Mouse (Mus musculus): ENCODE data around the gene Nat14. TPM values are rescaled to one million over a fixed set of nuclear protein-coding genes. Genes with fewer than 3 reads are reported as not detected.
A peak's percentile ranks its signal among the peaks of the same experiment; 100 is the strongest.

Gene Nat14
- polyA plus RNA-seq, 1 experiment from 2014 or later = 49.4 TPM

DNA sequence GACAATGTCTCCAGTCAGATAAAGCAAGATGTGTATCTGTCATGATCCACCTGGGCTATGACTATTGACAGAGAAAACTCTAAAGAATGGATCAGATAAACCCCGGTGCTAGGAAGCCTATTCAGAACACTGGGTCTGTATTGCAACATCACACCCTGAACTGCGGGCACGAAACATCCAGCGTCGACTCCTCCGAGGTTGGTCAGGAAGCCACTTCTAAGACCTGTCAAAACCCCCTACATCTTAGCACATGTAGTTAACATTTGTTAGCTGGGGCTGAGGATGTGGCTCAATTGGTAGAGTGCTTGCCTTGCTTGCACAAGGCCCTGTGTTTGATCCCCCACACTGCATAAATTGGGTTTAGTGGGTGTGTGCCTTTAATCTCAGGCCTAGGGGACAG, 26.6 kb downstream of the Nat14 start:
- no peaks in the 10 kb centered on the region for H3K9me3 ChIP-seq (replicated peaks; ENCODE audit: control insufficient read depth, low read length, poor library complexity, severe bottlenecking)
- no peak overlapping the region for H3K4me3 ChIP-seq (ENCODE audit: low read depth, low read length)
- H3K9ac ChIP-seq (ENCODE audit: low read depth, low read length) = no peak overlapping the region
- H3K4me2 ChIP-seq (ENCODE audit: low read length) = no peak overlapping the region
- 80% methylated on average over 6 of the region's 6 CpGs for WGBS
- H3K36me3 ChIP-seq (ENCODE audit: control insufficient read depth, insufficient read depth, low read length) = no peaks in the 10 kb centered on the region
- no peak overlapping the region for H3K27ac ChIP-seq (ENCODE audit: low read length)
- H3K4me1 ChIP-seq (ENCODE audit: control insufficient read depth, insufficient read depth, low read length) = no peaks in the 10 kb centered on the region
- H3K27me3 ChIP-seq (ENCODE audit: control insufficient read depth, insufficient read depth, low read depth, low read length) = no peaks in the 10 kb centered on the region
- ATAC-seq = no peak

DNA sequence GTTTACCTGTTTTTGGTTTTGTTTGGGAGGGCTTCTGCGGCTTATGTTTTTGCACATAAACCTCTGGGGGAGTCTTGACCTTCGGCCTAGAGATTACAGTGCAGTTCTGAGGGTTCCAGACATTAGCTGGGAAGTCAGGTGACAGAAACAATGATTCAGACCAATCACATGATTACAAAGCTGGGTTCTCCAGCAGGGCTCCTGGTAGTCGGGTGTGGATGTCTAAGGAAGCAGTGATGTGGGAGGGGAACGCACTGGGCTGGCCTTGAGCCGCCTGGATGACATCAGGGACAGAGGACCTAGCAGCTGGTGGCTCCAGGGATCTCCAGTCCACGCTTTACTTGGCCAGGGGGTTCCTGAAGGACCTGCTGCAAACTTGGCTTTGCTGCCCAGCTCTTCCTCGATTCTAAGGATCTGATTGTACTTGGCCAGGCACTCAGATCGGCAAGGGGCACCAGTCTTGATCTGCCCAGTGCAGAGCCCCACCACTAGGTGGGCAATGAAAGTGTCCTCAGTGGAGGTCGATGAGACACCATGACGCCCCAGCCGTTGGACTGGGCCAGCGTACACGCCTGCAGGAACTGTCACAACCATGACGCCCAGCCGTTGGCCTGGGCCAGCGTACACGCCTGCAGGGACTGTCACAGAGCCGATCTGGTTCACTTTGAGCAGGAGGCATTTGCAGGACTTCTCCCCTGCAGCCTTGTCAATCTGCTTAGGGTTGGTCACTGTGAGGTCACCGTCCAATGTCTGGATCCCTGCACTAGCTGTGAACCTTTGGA, 28.9 kb downstream of the Nat14 start:
- Histone ChIP-seq H3K4me1 (ENCODE audit: control insufficient read depth, insufficient read depth, low read length) (no peaks in the 10 kb centered on the region), H3K9me3 (replicated peaks; ENCODE audit: control insufficient read depth, low read length, poor library complexity, severe bottlenecking) (no peaks in the 10 kb centered on the region), H3K9ac (ENCODE audit: low read depth, low read length) (no peak overlapping the region), H3K36me3 (ENCODE audit: control insufficient read depth, insufficient read depth, low read length) (no peaks in the 10 kb centered on the region), H3K27ac (ENCODE audit: low read length) (no peak overlapping the region), H3K4me2 (ENCODE audit: low read length) (no peak overlapping the region), H3K27me3 (ENCODE audit: control insufficient read depth, insufficient read depth, low read depth, low read length) (no peaks in the 10 kb centered on the region), H3K4me3 (ENCODE audit: low read depth, low read length) (no peak overlapping the region)
- no peak for ATAC-seq
- WGBS = 88% methylated on average over 19 of the region's 19 CpGs

- no peaks in the 10 kb centered on the region for H3K36me3 ChIP-seq (ENCODE audit: control insufficient read depth, insufficient read depth, low read length)
- 27% methylated on average over 10 of the region's 10 CpGs for WGBS
- H3K4me2 ChIP-seq (ENCODE audit: low read length) = no peak overlapping the region
- H3K9me3 ChIP-seq (replicated peaks; ENCODE audit: control insufficient read depth, low read length, poor library complexity, severe bottlenecking) = no peaks in the 10 kb centered on the region
- H3K9ac ChIP-seq (ENCODE audit: low read depth, low read length) = no peak overlapping the region
- no peak for ATAC-seq
- H3K4me1 ChIP-seq (ENCODE audit: control insufficient read depth, insufficient read depth, low read length) = no peaks in the 10 kb centered on the region
- H3K27ac ChIP-seq (ENCODE audit: low read length) = no peak overlapping the region
- H3K4me3 ChIP-seq (ENCODE audit: low read depth, low read length) = no peak overlapping the region
- H3K27me3 ChIP-seq (ENCODE audit: control insufficient read depth, insufficient read depth, low read depth, low read length) = no peaks in the 10 kb centered on the region
Measured at GRCm38 (mm10) chr7:4953815-4954445, 32.1 kb downstream of the Nat14 start.

DNA sequence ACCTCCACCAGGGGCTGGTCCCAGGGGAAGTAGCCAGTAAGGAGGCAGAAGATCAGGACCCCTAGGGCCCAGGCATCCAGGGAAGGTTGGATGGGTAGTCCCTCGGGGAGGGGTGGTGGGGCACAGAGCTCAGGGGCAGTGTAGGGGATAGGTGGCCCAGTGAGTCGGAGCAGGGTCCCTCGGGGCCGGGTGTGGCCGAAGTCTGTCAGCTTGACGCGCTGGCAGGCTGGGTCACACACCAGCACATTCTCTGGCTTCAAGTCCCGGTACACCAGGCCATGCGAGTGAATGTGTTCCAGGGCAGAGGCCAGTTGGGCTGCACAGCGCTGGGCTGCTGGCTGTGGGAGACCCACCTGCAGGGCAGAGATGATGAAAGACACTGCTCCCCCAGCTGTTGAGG, 35.5 kb downstream of the Nat14 start:
- Histone ChIP-seq H3K27ac (ENCODE audit: low read length) (no peak overlapping the region), H3K4me3 (ENCODE audit: low read depth, low read length) (no peak overlapping the region), H3K4me1 (ENCODE audit: control insufficient read depth, insufficient read depth, low read length) (no peaks in the 10 kb centered on the region), H3K9ac (ENCODE audit: low read depth, low read length) (no peak overlapping the region), H3K36me3 (ENCODE audit: control insufficient read depth, insufficient read depth, low read length) (no peaks in the 10 kb centered on the region), H3K9me3 (replicated peaks; ENCODE audit: control insufficient read depth, low read length, poor library complexity, severe bottlenecking) (no peaks in the 10 kb centered on the region), H3K27me3 (ENCODE audit: control insufficient read depth, insufficient read depth, low read depth, low read length) (no peaks in the 10 kb centered on the region), H3K4me2 (ENCODE audit: low read length) (no peak overlapping the region)
- 88% methylated on average over 10 of the region's 10 CpGs for WGBS
- ATAC-seq = no peak

DNA sequence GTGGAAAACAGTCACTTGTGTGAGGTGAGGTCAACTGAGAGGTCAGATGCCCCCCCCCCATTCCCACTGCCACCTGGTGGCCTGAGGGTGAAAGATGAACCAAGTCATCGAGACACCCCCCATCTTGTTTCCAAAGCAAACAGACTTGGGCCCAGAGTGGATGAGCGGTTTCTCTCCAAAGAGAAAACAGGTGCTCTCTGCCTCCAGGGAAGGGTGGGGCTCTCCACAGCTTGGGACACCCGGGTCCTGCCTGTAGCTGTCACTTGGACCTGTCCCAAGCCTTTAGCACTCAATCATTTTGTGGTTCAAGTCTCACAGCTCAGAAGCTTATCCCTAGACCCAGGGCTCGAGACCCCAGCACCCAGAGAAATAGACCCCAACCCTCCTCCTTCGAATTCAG, 41.7 kb downstream of the Nat14 start:
- no peaks in the 10 kb centered on the region for H3K36me3 ChIP-seq (ENCODE audit: control insufficient read depth, insufficient read depth, low read length)
- no peak overlapping the region for H3K9ac ChIP-seq (ENCODE audit: low read depth, low read length)
- H3K27me3 ChIP-seq (ENCODE audit: control insufficient read depth, insufficient read depth, low read depth, low read length) = no peaks in the 10 kb centered on the region
- no peak overlapping the region for H3K4me3 ChIP-seq (ENCODE audit: low read depth, low read length)
- no peak overlapping the region for H3K4me2 ChIP-seq (ENCODE audit: low read length)
- H3K27ac ChIP-seq (ENCODE audit: low read length) = no peak overlapping the region
- WGBS = 85% methylated on average over 5 of the region's 5 CpGs
- H3K4me1 ChIP-seq (ENCODE audit: control insufficient read depth, insufficient read depth, low read length) = no peaks in the 10 kb centered on the region
- H3K9me3 ChIP-seq (replicated peaks; ENCODE audit: control insufficient read depth, low read length, poor library complexity, severe bottlenecking) = no peaks in the 10 kb centered on the region
- no peak for ATAC-seq

GRCm38 (mm10) chr7:4964272-4964671, 42.4 kb downstream of the Nat14 start, which contains the start of gene Sbk2:
Gene Sbk2, minus strand, starts transcription at chr7:4964406.
- Histone ChIP-seq H3K4me3 (ENCODE audit: low read depth, low read length) (no peak within 1 kb of the TSS), H3K27ac (ENCODE audit: low read length) (no peak within 1 kb of the TSS), H3K9me3 (replicated peaks; ENCODE audit: control insufficient read depth, low read length, poor library complexity, severe bottlenecking) (no peaks in the 10 kb centered on the region), H3K4me1 (ENCODE audit: control insufficient read depth, insufficient read depth, low read length) (no peaks in the 10 kb centered on the region), H3K27me3 (ENCODE audit: control insufficient read depth, insufficient read depth, low read depth, low read length) (no peaks in the 10 kb centered on the region), H3K4me2 (ENCODE audit: low read length) (0 out of 2 replicates have a peak within 1 kb of the TSS, but pooled peaks have one; percentile 4), H3K36me3 (ENCODE audit: control insufficient read depth, insufficient read depth, low read length) (no peaks in the 10 kb centered on the region), H3K9ac (ENCODE audit: low read depth, low read length) (no peak within 1 kb of the TSS)
- ATAC-seq = peak; percentile 66
- WGBS = 8% methylated on average over 10 of the region's 10 CpGs

- Histone ChIP-seq H3K4me2 (ENCODE audit: low read length) (no peak overlapping the region), H3K4me1 (ENCODE audit: control insufficient read depth, insufficient read depth, low read length) (no peaks in the 10 kb centered on the region), H3K4me3 (ENCODE audit: low read depth, low read length) (no peak overlapping the region), H3K27ac (ENCODE audit: low read length) (no peak overlapping the region), H3K36me3 (ENCODE audit: control insufficient read depth, insufficient read depth, low read length) (no peaks in the 10 kb centered on the region), H3K27me3 (ENCODE audit: control insufficient read depth, insufficient read depth, low read depth, low read length) (no peaks in the 10 kb centered on the region), H3K9me3 (replicated peaks; ENCODE audit: control insufficient read depth, low read length, poor library complexity, severe bottlenecking) (no peaks in the 10 kb centered on the region), H3K9ac (ENCODE audit: low read depth, low read length) (no peak overlapping the region)
- WGBS = 81% methylated on average over 5 of the region's 5 CpGs
- no peak for ATAC-seq
Measured at GRCm38 (mm10) chr7:4964988-4965387, 43.2 kb downstream of the Nat14 start.

DNA sequence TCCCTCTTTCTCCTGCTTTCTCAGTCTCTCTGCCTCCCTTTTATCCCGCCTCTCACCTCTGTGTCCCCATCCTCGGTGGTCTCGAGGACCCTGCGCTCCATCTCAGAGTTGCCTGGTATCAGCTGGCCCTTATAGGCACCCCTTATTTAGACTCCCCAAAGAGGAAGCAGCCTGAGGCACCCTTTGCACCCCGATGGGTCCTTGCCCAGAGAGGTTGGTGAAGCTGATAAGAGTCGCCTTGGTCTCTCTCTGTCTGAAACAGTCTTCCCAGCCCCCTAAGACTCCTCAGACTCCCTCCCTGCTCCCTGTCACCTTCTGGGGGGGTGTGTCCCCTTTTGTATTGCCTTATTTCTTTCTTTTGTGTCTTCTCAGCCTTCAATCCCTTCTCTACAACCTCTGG, 49.2 kb downstream of the Nat14 start, which contains the start of gene Sbk3:
Gene Sbk3 (minus strand): TSS at position 101 of the 400 bp plus-strand sequence.
- 32% methylated on average over 6 of the region's 6 CpGs for WGBS
- ATAC-seq = no peak
- no peak within 1 kb of the TSS for H3K4me2 ChIP-seq (ENCODE audit: low read length)
- H3K27me3 ChIP-seq (ENCODE audit: control insufficient read depth, insufficient read depth, low read depth, low read length) = no peaks in the 10 kb centered on the region
- no peaks in the 10 kb centered on the region for H3K36me3 ChIP-seq (ENCODE audit: control insufficient read depth, insufficient read depth, low read length)
- H3K4me1 ChIP-seq (ENCODE audit: control insufficient read depth, insufficient read depth, low read length) = no peaks in the 10 kb centered on the region
- no peak within 1 kb of the TSS for H3K9ac ChIP-seq (ENCODE audit: low read depth, low read length)
- no peak within 1 kb of the TSS for H3K4me3 ChIP-seq (ENCODE audit: low read depth, low read length)
- no peaks in the 10 kb centered on the region for H3K9me3 ChIP-seq (replicated peaks; ENCODE audit: control insufficient read depth, low read length, poor library complexity, severe bottlenecking)
- no peak within 1 kb of the TSS for H3K27ac ChIP-seq (ENCODE audit: low read length)

GRCm38 (mm10) chr7:4971710-4972109, 49.9 kb downstream of the Nat14 start:
- H3K9ac ChIP-seq (ENCODE audit: low read depth, low read length) = no peak overlapping the region
- WGBS = 23% methylated on average over 7 of the region's 7 CpGs
- H3K4me1 ChIP-seq (ENCODE audit: control insufficient read depth, insufficient read depth, low read length) = no peaks in the 10 kb centered on the region
- H3K4me2 ChIP-seq (ENCODE audit: low read length) = no peak overlapping the region
- H3K27me3 ChIP-seq (ENCODE audit: control insufficient read depth, insufficient read depth, low read depth, low read length) = no peaks in the 10 kb centered on the region
- no peak overlapping the region for H3K27ac ChIP-seq (ENCODE audit: low read length)
- no peak for ATAC-seq
- H3K9me3 ChIP-seq (replicated peaks; ENCODE audit: control insufficient read depth, low read length, poor library complexity, severe bottlenecking) = no peaks in the 10 kb centered on the region
- no peaks in the 10 kb centered on the region for H3K36me3 ChIP-seq (ENCODE audit: control insufficient read depth, insufficient read depth, low read length)
- H3K4me3 ChIP-seq (ENCODE audit: low read depth, low read length) = no peak overlapping the region
